Mouse (Mus musculus) CD4-positive, CD25-positive, alpha-beta regulatory T cell (primary cell): ENCODE results near the gene Agpat4. TPM values are rescaled to one million over a fixed set of nuclear protein-coding genes. Genes with fewer than 3 reads are reported as not detected.

ENCODE experiments used
- polyA plus RNA-seq: library from polyadenylated mRNA; unstranded; fragments of 100-300 nt; shearing (Covaris generic); gene quantifications from one replicate; pipeline ENCODE4 v1.2.1, GENCODE M21; 2017

Gene Agpat4
- polyA plus RNA-seq, result 11.5 TPM

DNA sequence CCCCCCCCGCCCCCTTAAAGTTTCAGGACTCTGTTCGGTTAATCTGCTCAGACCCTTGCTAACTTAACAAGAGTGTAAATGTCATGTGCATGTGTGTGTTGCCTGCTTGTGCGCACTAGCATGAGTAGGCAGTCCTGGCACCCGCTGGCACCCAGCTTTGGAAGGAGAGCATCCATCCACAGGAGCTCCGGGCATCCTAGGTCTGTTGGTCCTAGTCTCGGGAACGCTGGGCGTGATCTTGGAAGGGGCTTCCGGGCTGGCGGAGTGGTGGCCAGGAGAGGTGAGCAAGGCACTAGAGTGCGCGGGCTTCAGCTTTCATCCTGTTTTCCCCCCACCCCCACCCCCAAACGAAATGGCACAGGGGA, at the start of gene Agpat4:
Gene Agpat4, plus strand, starts transcription at position 144 of the 365 bp plus-strand sequence.

Other genes starting within 250 kb of the Agpat4 start
- gene Map3k4, start 200.1 kb downstream of the Agpat4 start, polyA plus RNA-seq, result 42.7 TPM